9 mouse cellular contexts compared by ENCODE assay signal in genomic region chr2:92273101-92273801, GRCm38 (mm10).
DNase-seq lines count a peak whose midpoint lies in the region; ATAC-seq lines count a peak whose summit lies in the region.
"Had no signal": no experiment of that assay in that cellular context is flagged by ENCODE, and none has a peak within 500 bp of the region (broad histone marks: within the 10 kb centered on the region; RNA-seq: fewer than 3 reads in every experiment).

No protein-coding gene starts in this region.

- H3K9ac ChIP-seq in forebrain, embryonic 15.5 days (replicated peaks): no peak overlapping the region

- H3K27me3 ChIP-seq in forebrain, embryonic 15.5 days: no peaks in the 10 kb centered on the region

- peak overlapping the region; percentile 51 for H3K27ac ChIP-seq in forebrain, embryonic 15.5 days (replicated peaks)

- WGBS in forebrain, embryonic 15.5 days: 38% methylated on average over 6 of the region's 6 CpGs

- intact Hi-C loops in heart, postnatal 36 days (cut with DNase I): no loop called here
- intact Hi-C loops in left cerebral cortex, postnatal 4 days (cut with DNase I): no loop called here

- peak; percentile 69 for DNase-seq in heart, adult 11 months
- DNase-seq in heart, postnatal 36 days: no peak
- peak; percentile 13 for DNase-seq in left cerebral cortex, postnatal 4 days
- no peak for DNase-seq in left cerebral cortex, adult 11 months (ENCODE audit: low spot score)
- peak; percentile 15 for DNase-seq in MN1 (ENCODE audit: low spot score)
- no peak for DNase-seq in right cerebral cortex, adult 2 months (ENCODE audit: low spot score in 2 of 2)
- DNase-seq in layer of hippocampus, adult 9-10 months (ENCODE audit: low spot score): no peak
- DNase-seq: kidney, adult 18-20 months had no signal

- peaks cover 18% of the 10 kb centered on the region for H3K4me1 ChIP-seq in forebrain, embryonic 15.5 days

- 0 out of 2 replicates have a peak overlapping the region, but pooled peaks have one; percentile 14 for H3K4me2 ChIP-seq in forebrain, embryonic 15.5 days (replicated peaks)

- no peak for ATAC-seq in forebrain, embryonic 15.5 days (replicated peaks)

- no peaks in the 10 kb centered on the region for H3K9me3 ChIP-seq in forebrain, embryonic 15.5 days

- no peak overlapping the region for H3K4me3 ChIP-seq in forebrain, embryonic 15.5 days

- H3K36me3 ChIP-seq in forebrain, embryonic 15.5 days: no peaks in the 10 kb centered on the region

Comparison
In these comparisons a context has a peak if more than half of its experiments do, and no peak if none do; other contexts are left out.
1. DNase-seq: peak in heart, adult 11 months (single experiment), left cerebral cortex, postnatal 4 days (single experiment) and MN1 (single experiment); none in heart, postnatal 36 days (0 of 2), left cerebral cortex, adult 11 months (single experiment), right cerebral cortex, adult 2 months (0 of 2) and layer of hippocampus, adult 9-10 months (single experiment).